Mouse (Mus musculus) bone marrow, adult 2 months (tissue): ENCODE measurements around the gene Tbca.

Source experiments
- CTCF ChIP-seq: fragments of 200-500 bp; IDR thresholded peaks from 2 replicates; pipeline ENCODE4 v1.5.1; 2011; ENCODE audit warnings: low read length, control low read depth; ENCODE audit not compliant: control insufficient read depth, insufficient read depth
- POLR2A ChIP-seq: fragments of 200-500 bp; IDR thresholded peaks from 2 replicates; pipeline ENCODE4 v1.6.1; 2011; ENCODE audit warnings: low read depth, mild to moderate bottlenecking, control low read depth, low read length, borderline replicate concordance; ENCODE audit not compliant: control insufficient read depth

- no peak for TF ChIP-seq CTCF
- no peak for TF ChIP-seq POLR2A
These were observed 49.5 kb downstream of the Tbca start for GRCm38 (mm10) chr13:94838047-94838720.
